Mouse (Mus musculus): Measurements from ENCODE around the gene Dnm3.

DNA sequence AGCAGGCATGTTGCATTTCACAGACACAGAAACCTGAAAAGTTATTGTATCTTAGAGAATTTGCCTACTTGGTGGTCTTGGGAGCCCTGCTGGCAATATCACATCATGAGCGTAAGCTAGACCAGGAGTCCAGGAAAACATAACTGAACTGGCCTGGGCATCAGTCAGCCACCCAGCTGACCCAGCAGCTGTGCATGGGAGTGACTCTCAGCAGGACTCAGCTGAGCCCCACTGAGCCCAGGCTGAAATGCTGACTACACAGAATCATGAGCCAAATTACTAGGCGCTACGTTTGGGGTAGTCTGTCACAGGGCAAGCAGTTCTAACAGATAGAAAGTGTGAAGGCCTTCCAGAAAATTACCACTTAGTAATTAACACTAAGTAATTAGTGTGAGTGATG is 41.2 kb downstream of the Dnm3 start:
- TF ChIP-seq POLR2A (IDR thresholded peaks at IDR 0.05; ENCODE audit: borderline replicate concordance, control insufficient read depth, low read depth, low read length) (no peak), CTCF (IDR thresholded peaks at IDR 0.05; ENCODE audit: control insufficient read depth, insufficient read depth, low read length) (no peak)
